Mouse (Mus musculus) spleen, adult 2 months (tissue): Measurements from ENCODE around the gene Fuca1.

Experiments
- CTCF ChIP-seq: fragments of 200-500 bp; IDR thresholded peaks from 2 replicates; pipeline ENCODE4 v1.5.1; 2011; ENCODE audit warnings: mild to moderate bottlenecking, inconsistent platforms; ENCODE audit not compliant: insufficient read depth, insufficient read length, insufficient replicate concordance; ENCODE audit errors: extremely low read depth
- POLR2A ChIP-seq: fragments of 200-500 bp; IDR thresholded peaks from 2 replicates; pipeline ENCODE4 v1.6.1; 2011; ENCODE audit warnings: low read depth, low read length, inconsistent platforms

DNA sequence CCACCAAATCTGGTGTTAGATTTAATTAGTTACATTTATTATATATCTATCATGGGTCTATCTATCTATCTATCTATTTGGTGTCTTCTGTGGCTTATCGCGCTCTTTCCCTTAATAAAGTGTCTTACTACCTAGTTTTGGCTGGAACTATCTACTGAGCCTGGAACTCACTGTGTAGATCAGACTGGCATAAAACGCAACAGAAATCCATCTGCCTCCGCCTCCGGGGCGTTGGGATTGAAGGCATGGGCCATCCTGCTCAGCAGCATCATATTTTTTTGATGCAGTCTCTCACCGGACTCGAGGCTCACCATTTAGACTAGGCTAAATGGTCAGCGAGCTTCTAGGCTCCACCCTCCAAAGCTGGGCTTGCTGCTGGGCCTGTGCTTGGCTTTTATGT lies 67.2 kb downstream of the Fuca1 start:
- no peak for TF ChIP-seq CTCF
- no peak for TF ChIP-seq POLR2A
